In the genomic region with DNA sequence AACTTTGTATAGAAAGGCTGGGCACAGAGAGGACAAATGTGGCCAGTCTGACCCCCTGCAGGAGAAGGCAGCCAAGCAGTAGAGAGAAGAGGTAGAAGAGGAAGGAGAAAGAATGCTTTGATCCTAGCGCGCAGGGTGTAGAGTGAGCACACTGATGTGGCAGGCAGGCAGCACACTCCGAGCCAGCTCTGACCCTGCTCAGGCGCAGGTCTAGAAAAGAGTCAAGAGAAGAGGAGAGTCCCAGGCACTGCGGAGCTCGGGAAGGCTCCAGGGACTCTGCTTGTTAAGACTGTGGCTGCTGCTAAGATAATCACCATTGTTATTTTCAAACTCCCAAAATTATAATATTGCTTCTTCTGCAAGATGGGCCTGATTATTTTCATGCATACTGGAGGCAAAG, we compare ENCODE assay signal across 12 mouse cellular contexts.
A peak's percentile ranks its signal among the peaks of the same experiment; 100 is the strongest.
DNase-seq lines count a peak whose midpoint lies in the region; ATAC-seq lines count a peak whose summit lies in the region.
"Had no signal": no experiment of that assay in that cellular context is flagged by ENCODE, and none has a peak within 500 bp of the region (broad histone marks: within the 10 kb centered on the region; RNA-seq: fewer than 3 reads in every experiment).

No protein-coding gene starts in this region.

- no peaks in the 10 kb centered on the region for H3K27me3 ChIP-seq in forebrain, embryonic 11.5 days (ENCODE audit: control insufficient read depth, insufficient read depth, low read length)
- no peaks in the 10 kb centered on the region for H3K27me3 ChIP-seq in forebrain, embryonic 14.5 days (replicated peaks; ENCODE audit: control insufficient read depth, insufficient read depth, low read length)
- H3K27me3 ChIP-seq in kidney, embryonic 14.5 days (ENCODE audit: control insufficient read depth, insufficient read depth, low read length), result no peaks in the 10 kb centered on the region
- H3K27me3 ChIP-seq in neural tube, embryonic 13.5 days, result no peaks in the 10 kb centered on the region
- H3K27me3 ChIP-seq in limb, embryonic 13.5 days, result no peaks in the 10 kb centered on the region

- ATAC-seq in forebrain, embryonic 11.5 days (replicated peaks; ENCODE audit: low FRiP score), result peak; percentile 15; the same call in 1 of the 2 replicates
- ATAC-seq in forebrain, embryonic 14.5 days, result no peak
- peak; percentile 57; the same call in 1 of the 2 replicates for ATAC-seq in kidney, embryonic 14.5 days (ENCODE audit: low FRiP score, low TSS enrichment)
- ATAC-seq in neural tube, embryonic 13.5 days (ENCODE audit: low read depth), result no peak
- ATAC-seq in limb, embryonic 13.5 days (ENCODE audit: low FRiP score, low read depth), result 0 out of 2 replicates have a peak, but pooled peaks have one; percentile 40

- WGBS in forebrain, embryonic 11.5 days, result 3% methylated on average over 6 of the region's 6 CpGs
- WGBS in forebrain, embryonic 14.5 days, result 6% methylated on average over 6 of the region's 6 CpGs
- WGBS in kidney, embryonic 14.5 days, result 12% methylated on average over 6 of the region's 6 CpGs
- WGBS in neural tube, embryonic 13.5 days, result 7% methylated on average over 6 of the region's 6 CpGs
- 11% methylated on average over 6 of the region's 6 CpGs for WGBS in limb, embryonic 13.5 days

- peaks cover 8% of the 10 kb centered on the region for H3K4me1 ChIP-seq in forebrain, embryonic 11.5 days (replicated peaks; ENCODE audit: control insufficient read depth, insufficient read depth, low read length)
- H3K4me1 ChIP-seq in forebrain, embryonic 14.5 days (ENCODE audit: control insufficient read depth, insufficient read depth, low read length), result peaks cover 15% of the 10 kb centered on the region
- H3K4me1 ChIP-seq in kidney, embryonic 14.5 days (ENCODE audit: control insufficient read depth, insufficient read depth, low read length), result peaks cover 24% of the 10 kb centered on the region
- peaks cover 37% of the 10 kb centered on the region for H3K4me1 ChIP-seq in neural tube, embryonic 13.5 days (replicated peaks)
- H3K4me1 ChIP-seq in limb, embryonic 13.5 days, result peaks cover 36% of the 10 kb centered on the region

- H3K36me3 ChIP-seq in forebrain, embryonic 11.5 days (ENCODE audit: control insufficient read depth, insufficient read depth, low read length), result no peaks in the 10 kb centered on the region
- H3K36me3 ChIP-seq in forebrain, embryonic 14.5 days (ENCODE audit: control insufficient read depth, insufficient read depth, low read length), result no peaks in the 10 kb centered on the region
- H3K36me3 ChIP-seq in kidney, embryonic 14.5 days (ENCODE audit: control insufficient read depth, insufficient read depth, low read length), result no peaks in the 10 kb centered on the region
- no peaks in the 10 kb centered on the region for H3K36me3 ChIP-seq in neural tube, embryonic 13.5 days
- H3K36me3 ChIP-seq in limb, embryonic 13.5 days, result no peaks in the 10 kb centered on the region

- no peak overlapping the region for H3K4me2 ChIP-seq in forebrain, embryonic 11.5 days (ENCODE audit: low read depth, low read length, severe bottlenecking)
- H3K4me2 ChIP-seq in forebrain, embryonic 14.5 days (ENCODE audit: low read length), result no peak overlapping the region
- no peak overlapping the region for H3K4me2 ChIP-seq in kidney, embryonic 14.5 days (replicated peaks; ENCODE audit: low read depth, low read length)
- H3K4me2 ChIP-seq in neural tube, embryonic 13.5 days, result no peak overlapping the region
- no peak overlapping the region for H3K4me2 ChIP-seq in limb, embryonic 13.5 days (replicated peaks)

- peak; percentile 53 for DNase-seq in forebrain, embryonic 11.5 days (ENCODE audit: low spot score)
- DNase-seq in forebrain, embryonic 14.5 days (ENCODE audit: low spot score), result no peak
- no peak for DNase-seq in kidney, adult 8-10 months
- DNase-seq in neural tube, embryonic 10.5 days (ENCODE audit: extremely low spot score, low spot score), result no peak
- no peak for DNase-seq in urinary bladder, postnatal 25 days (ENCODE audit: low spot score)
- DNase-seq: cerebellum, adult 9-10 months; liver; right cerebral cortex, adult 18-20 months had no signal

- H3K9ac ChIP-seq in forebrain, embryonic 11.5 days (ENCODE audit: low read length), result no peak overlapping the region
- H3K9ac ChIP-seq in forebrain, embryonic 14.5 days (ENCODE audit: low read length), result no peak overlapping the region
- no peak overlapping the region for H3K9ac ChIP-seq in kidney, embryonic 14.5 days (ENCODE audit: low read depth, low read length)
- no peak overlapping the region for H3K9ac ChIP-seq in neural tube, embryonic 13.5 days
- no peak overlapping the region for H3K9ac ChIP-seq in limb, embryonic 13.5 days

- no peak overlapping the region for H3K4me3 ChIP-seq in forebrain, embryonic 11.5 days (ENCODE audit: low read depth, low read length)
- no peak overlapping the region for H3K4me3 ChIP-seq in forebrain, embryonic 14.5 days (ENCODE audit: low read depth, low read length)
- no peak overlapping the region for H3K4me3 ChIP-seq in kidney, embryonic 14.5 days (ENCODE audit: low read length)
- no peak overlapping the region for H3K4me3 ChIP-seq in neural tube, embryonic 13.5 days
- no peak overlapping the region for H3K4me3 ChIP-seq in limb, embryonic 13.5 days

- H3K9me3 ChIP-seq in forebrain, embryonic 11.5 days (ENCODE audit: control insufficient read depth, low read length), result no peaks in the 10 kb centered on the region
- no peaks in the 10 kb centered on the region for H3K9me3 ChIP-seq in forebrain, embryonic 14.5 days (replicated peaks; ENCODE audit: control insufficient read depth, low read length)
- no peaks in the 10 kb centered on the region for H3K9me3 ChIP-seq in kidney, embryonic 14.5 days (ENCODE audit: control insufficient read depth, low read length)
- H3K9me3 ChIP-seq in neural tube, embryonic 13.5 days, result no peaks in the 10 kb centered on the region
- no peaks in the 10 kb centered on the region for H3K9me3 ChIP-seq in limb, embryonic 13.5 days

- H3K27ac ChIP-seq in forebrain, embryonic 11.5 days (ENCODE audit: low read depth, low read length), result no peak overlapping the region
- H3K27ac ChIP-seq in forebrain, embryonic 14.5 days (ENCODE audit: low read depth, low read length), result no peak overlapping the region
- H3K27ac ChIP-seq in kidney, embryonic 14.5 days (ENCODE audit: low read depth, low read length), result no peak overlapping the region
- H3K27ac ChIP-seq in neural tube, embryonic 13.5 days (replicated peaks), result peak overlapping the region; percentile 91; the same call in 1 of the 2 replicates
- H3K27ac ChIP-seq in limb, embryonic 13.5 days, result no peak overlapping the region
- H3K27ac ChIP-seq: macrophage had no signal

Comparison
In these comparisons a context has a peak if more than half of its experiments do, and no peak if none do; other contexts are left out.
1. ATAC-seq: peak in forebrain, embryonic 11.5 days (single experiment), kidney, embryonic 14.5 days (single experiment) and limb, embryonic 13.5 days (single experiment); none in forebrain, embryonic 14.5 days (single experiment) and neural tube, embryonic 13.5 days (single experiment).